Mouse (Mus musculus) adrenal gland, postnatal 4 days (tissue): ENCODE measurements at regions not wholly inside any gene's neighbourhood (a gene's known extent, or its start where the extent isn't known, plus 50 kb on each side); places are given as distances from the start of the nearest gene placed in this dataset.

ENCODE experiments used
- DNase-seq, 2 experiments: peaks; one replicate each; pipeline ENCODE4 v3.0.0; 2021 to 2022; ENCODE audit warnings: low spot score in 2 of 2, mixed read lengths in 2 of 2

DNA sequence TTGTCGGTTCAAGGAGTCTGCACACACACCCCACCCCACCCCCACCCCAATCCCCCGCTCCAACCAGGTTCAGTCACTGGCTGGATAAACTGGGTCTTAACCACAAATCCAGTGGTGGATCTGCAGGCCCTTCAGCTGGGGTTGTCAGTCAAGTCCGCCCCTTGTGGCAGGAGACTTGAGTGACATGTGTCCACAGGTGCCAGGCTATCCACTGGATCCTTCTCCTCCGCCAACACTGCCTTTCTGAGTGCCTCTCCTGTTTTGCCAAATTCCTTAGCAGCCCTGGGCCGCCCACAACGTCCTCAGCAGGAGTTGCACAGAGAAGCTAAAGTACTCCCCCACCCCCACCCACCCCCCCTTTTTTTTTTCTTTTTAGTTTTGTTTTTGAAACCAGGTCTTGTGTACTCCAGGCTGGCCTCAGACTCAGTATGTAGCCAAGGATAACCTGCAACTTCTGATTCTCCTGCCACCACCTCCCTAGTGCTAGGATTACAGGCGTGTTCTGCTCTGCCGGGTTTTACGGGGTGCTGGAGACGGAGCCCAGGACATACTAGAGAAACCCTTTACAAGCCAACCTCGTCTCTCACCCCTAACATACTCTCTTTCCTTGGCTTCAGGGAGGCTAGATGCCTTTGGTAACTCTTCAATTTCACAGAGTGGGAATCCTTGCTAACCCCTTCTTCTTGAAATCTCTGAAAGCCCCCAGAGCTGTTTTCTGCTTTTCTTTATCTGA lies 57.2 kb upstream of the Zfp280d start:
- no peak for DNase-seq

GRCm38 (mm10) chr9:72218736-72219135 lies 55.9 kb upstream of the Zfp280d start:
- no peak for DNase-seq

DNA sequence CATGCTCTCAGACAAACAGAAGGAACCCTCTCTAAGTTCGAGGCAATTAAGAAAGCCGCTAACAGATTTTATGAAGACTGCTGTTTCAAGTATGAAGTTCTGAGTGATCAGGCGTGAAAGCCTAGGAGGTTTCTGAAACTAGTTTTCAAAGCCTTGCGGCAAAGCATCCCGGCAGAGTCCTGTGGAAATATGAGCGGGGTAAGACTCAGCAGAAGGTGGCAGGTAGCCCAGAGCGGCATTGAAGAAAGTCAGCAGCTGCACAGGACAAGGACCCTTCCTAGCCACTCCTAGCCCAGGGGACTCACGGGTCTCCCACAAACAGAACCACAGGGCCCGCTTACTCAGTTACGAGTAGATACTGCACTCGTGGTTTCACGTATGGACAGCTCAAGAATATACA lies 54.8 kb upstream of the Zfp280d start:
- DNase-seq = no peak

- no peak for DNase-seq
These were observed 53.3 kb upstream of the Zfp280d start for GRCm38 (mm10) chr9:72221333-72221732.
